Mouse (Mus musculus) hindbrain, postnatal 0 days (tissue): ENCODE results near the gene Ubap1l. TPM values are rescaled to one million over a fixed set of nuclear protein-coding genes. Genes with fewer than 3 reads are reported as not detected.

Source experiments
- ATAC-seq: fragments of 200-750 bp; cut with Nextera tagmentation; 2 replicates; pipeline ENCODE4 v1.8.0; 2017; ENCODE audit warnings: mild to moderate bottlenecking, moderate TSS enrichment, moderate library complexity
- DNase-seq: peaks from one replicate; pipeline ENCODE4 v3.0.0-alpha.2; 2015; ENCODE audit warnings: low spot score
- H3K27ac ChIP-seq: fragments of 300-500 bp; sonication (generic); 2 replicates; pipeline ENCODE4 v1.5.1; 2014; ENCODE audit warnings: mild to moderate bottlenecking
- H3K27me3 ChIP-seq: fragments of 300-500 bp; sonication (generic); 2 replicates; pipeline ENCODE4 v1.6.1; 2014; ENCODE audit warnings: low read length, mixed read lengths; ENCODE audit not compliant: insufficient read depth
- H3K36me3 ChIP-seq: fragments of 300-500 bp; sonication (generic); 2 replicates; pipeline ENCODE4 v1.6.1; 2014; ENCODE audit warnings: low read length, mixed read lengths; ENCODE audit not compliant: insufficient read depth
- H3K4me1 ChIP-seq: fragments of 300-500 bp; sonication (generic); 2 replicates; pipeline ENCODE4 v1.6.1; 2014; ENCODE audit warnings: antibody characterized with exemption, low read length, mixed read lengths; ENCODE audit not compliant: insufficient read depth
- H3K4me2 ChIP-seq: fragments of 300-500 bp; sonication (generic); 2 replicates; pipeline ENCODE4 v1.6.1; 2014; ENCODE audit warnings: low read depth, mild to moderate bottlenecking, low read length, moderate library complexity, mixed read lengths
- H3K4me3 ChIP-seq: fragments of 300-500 bp; sonication (generic); 2 replicates; pipeline ENCODE4 v1.5.1; 2014; ENCODE audit warnings: low read length
- H3K9ac ChIP-seq: fragments of 300-500 bp; sonication (generic); replicated peaks from 2 replicates; pipeline ENCODE4 v1.6.1; 2014; ENCODE audit warnings: mild to moderate bottlenecking, low read length, moderate library complexity, mixed read lengths
- H3K9me3 ChIP-seq: fragments of 300-500 bp; sonication (generic); 2 replicates; pipeline ENCODE4 v1.6.1; 2016; ENCODE audit warnings: low read length, mixed read lengths
- CTCF ChIP-seq: IDR thresholded peaks from 2 replicates; pipeline ENCODE4 v1.5.1; 2016; ENCODE audit warnings: antibody characterized with exemption, control low read depth, low read depth
- WGBS: fragments of 180-500 bp; shearing (Covaris S2); extraction: QIAGEN DNeasy Blood & Tissue Kit; methylation state at CpG from one replicate; pipeline ENCODE4 v1.1.7; 2014; 5-methylcytosine and 5-hydroxymethylcytosine counted together
- polyA plus RNA-seq: library from polyadenylated mRNA; unstranded; fragments of >200 nt; fragmentation: Nextera tagmentation; extraction: Ambion mirVana; gene quantifications from 2 replicates; pipeline ENCODE4 v1.2.1, GENCODE M21; 2015
- total RNA-seq: library from RNA; depleted of rRNA; stranded (reverse); fragments of >200 nt; gene quantifications from 2 replicates; pipeline ENCODE4 v1.2.3, GENCODE M21; 2014; rRNA removed

Ubap1l gene
- total RNA-seq (8.6 and 10.2 TPM in 2 replicates), polyA plus RNA-seq (2.4 and 2.6 TPM in 2 replicates)

DNA sequence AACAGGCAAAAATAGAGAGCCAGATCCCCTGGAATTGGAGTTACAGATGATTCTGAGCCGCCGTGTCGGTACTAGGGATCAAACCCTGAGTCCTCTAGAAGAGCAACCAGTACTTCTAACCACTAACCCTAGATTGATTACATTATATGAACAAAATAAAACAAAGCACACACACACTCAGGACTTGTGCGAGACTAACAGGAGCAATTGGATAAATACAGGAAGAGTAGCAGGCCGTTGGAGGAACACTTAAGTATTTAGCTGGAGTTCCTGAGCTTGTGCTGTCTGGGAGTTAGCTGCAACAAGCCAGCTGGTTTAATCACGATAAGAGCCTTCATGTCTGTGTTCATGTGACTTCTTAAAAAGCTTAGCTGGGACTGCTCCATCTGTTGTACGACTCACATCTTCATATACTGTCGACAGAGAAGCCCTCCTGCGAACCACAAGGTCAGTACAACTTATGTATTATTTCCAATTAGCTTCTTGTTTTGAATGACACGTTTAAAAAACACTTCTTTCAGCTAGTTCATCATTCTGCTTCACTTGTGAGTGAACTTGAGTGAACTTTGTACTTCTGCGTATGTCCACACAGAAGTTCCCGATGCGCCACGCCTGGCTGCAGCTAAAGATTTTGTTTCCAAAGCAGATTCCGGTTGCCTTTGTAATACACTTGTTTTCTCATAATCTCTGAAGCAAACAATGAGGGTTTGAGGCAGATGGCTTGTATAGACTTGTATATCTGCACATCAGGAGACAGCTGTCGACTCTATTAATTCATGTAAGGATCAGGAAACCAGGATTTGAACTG, at the start of gene Ubap1l:
Gene Ubap1l, plus strand, starts transcription at position 401 of the 808 bp plus-strand sequence.
- Histone ChIP-seq H3K4me3 (no peak within 1 kb of the TSS), H3K9ac (no peak within 1 kb of the TSS), H3K4me1 (no peaks in the 10 kb centered on the region), H3K27me3 (no peaks in the 10 kb centered on the region), H3K9me3 (no peaks in the 10 kb centered on the region), H3K27ac (no peak within 1 kb of the TSS), H3K36me3 (peaks cover 49% of the 10 kb centered on the region), H3K4me2 (no peak within 1 kb of the TSS)
- 90% methylated on average over 16 of the region's 16 CpGs for WGBS
- TF ChIP-seq CTCF, result no peak
- DNase-seq, result no peak
- ATAC-seq, result no peak

DNA sequence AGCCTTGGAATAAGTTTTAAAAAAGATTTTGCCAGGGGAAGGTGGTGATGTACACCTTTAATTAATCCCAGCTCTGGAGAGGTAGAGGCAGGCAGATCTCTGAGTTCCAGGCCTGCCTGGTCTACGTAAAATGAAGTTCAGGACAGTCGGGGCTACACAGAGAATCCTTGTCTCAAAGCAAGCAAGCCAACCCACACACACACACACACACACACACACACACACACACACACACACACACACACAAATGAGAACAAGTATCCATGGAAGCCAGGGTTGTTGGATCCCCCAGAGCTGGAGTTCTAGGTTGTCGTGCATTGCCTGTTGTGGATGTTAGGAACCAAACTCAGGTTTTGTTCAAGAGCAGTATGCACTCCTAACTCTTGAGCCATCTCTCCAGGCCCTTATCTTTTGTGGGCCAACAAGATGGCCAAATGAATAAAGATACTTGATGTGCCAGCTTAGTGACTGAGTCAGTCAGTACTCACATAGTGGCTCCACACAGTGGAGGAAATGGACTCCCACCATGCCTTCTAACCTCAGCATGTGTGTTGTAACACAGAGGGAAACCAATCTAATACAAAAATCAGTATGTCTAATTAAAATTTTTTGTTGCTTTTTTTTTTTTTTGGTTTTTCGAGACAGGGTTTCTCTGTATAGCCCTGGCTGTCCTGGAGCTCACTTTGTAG, 48.0 kb upstream of the Ubap1l start:
- Histone ChIP-seq H3K27me3 (no peaks in the 10 kb centered on the region), H3K36me3 (peaks cover 36% of the 10 kb centered on the region), H3K9ac (no peak overlapping the region), H3K27ac (no peak overlapping the region), H3K4me3 (no peak overlapping the region), H3K9me3 (no peaks in the 10 kb centered on the region), H3K4me1 (no peaks in the 10 kb centered on the region), H3K4me2 (no peak overlapping the region)
- DNase-seq (no peak), ATAC-seq (no peak)
- WGBS, result 95% methylated on average over 4 of the region's 4 CpGs
- TF ChIP-seq CTCF, result no peak

DNA sequence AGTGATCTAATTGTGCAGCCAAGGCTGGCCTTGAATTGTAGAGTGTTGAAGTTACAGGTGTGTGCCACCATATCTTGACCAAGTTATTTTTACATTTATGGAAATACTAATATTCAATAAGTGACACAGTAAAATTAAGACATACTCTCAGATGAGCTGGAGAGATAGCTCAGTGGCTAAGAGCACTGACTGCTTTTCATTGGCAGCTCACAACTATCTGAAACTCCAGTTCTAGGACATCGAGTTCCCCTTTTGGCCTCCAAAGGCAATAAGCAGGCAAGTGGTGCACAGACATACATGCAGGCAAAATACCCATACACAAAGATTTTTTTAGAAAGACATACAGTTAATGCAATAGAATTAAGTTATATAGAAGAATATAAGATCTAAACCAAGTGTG, 47.0 kb upstream of the Ubap1l start:
- Histone ChIP-seq H3K36me3 (peaks cover 42% of the 10 kb centered on the region), H3K4me3 (no peak overlapping the region), H3K4me2 (no peak overlapping the region), H3K4me1 (no peaks in the 10 kb centered on the region), H3K27me3 (no peaks in the 10 kb centered on the region), H3K9me3 (no peaks in the 10 kb centered on the region), H3K9ac (no peak overlapping the region), H3K27ac (no peak overlapping the region)
- no peak for DNase-seq
- 93% methylated on average over 1 of the region's 1 CpGs for WGBS
- no peak for ATAC-seq
- TF ChIP-seq CTCF, result no peak

DNA sequence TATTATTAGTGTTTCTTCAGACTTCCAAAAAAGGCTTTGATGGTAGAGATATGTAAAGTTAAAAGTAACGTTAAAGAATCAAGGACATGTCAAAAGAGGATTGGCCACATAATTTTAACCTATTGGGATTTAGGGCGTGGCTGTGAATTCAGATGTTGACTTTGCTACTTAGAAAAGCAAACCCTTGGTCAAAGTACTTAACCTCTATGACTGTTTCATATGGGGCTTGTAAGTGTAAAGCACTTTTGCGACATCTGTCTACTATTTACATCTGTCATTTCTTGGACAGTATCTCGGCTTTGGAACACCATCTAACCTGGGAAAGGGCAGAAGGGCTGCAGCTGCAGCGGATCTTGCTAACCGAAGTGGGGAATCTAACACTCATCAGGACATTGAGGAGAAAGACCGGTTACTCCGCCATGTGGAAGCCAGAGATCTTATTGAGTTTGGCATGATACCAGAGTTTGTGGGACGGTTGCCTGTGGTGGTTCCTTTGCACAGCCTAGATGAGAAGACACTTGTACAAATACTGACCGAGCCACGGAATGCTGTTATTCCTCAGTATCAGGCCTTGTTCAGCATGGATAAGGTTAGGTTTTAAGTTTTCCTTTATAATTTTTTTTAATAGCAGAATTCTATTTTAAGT, 38.5 kb upstream of the Ubap1l start:
- no peak for TF ChIP-seq CTCF
- Histone ChIP-seq H3K4me2 (no peak overlapping the region), H3K36me3 (peaks cover 60% of the 10 kb centered on the region), H3K27ac (no peak overlapping the region), H3K4me1 (no peaks in the 10 kb centered on the region), H3K9ac (no peak overlapping the region), H3K27me3 (no peaks in the 10 kb centered on the region), H3K9me3 (no peaks in the 10 kb centered on the region), H3K4me3 (no peak overlapping the region)
- ATAC-seq (no peak), DNase-seq (no peak)
- 89% methylated on average over 11 of the region's 11 CpGs for WGBS

DNA sequence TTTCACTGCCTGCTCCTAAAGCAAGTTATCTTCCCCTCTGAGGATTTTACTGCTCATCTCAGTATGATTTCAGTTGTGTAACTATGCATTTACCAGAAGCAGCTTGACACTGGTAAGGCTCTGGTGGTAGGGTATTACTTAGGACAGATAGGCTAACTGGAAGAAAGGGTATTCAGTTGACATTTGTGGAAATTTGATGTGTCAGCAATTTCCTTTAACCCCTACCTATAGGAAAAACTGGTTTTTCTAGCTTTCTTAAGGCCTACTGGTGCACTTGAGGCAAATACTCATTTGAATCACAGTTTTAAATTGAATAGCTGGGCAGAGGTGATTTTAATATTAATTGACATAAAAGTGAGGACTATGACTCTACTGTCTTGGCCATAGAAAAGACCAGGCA, 34.9 kb upstream of the Ubap1l start:
- H3K36me3 ChIP-seq, result peaks cover 45% of the 10 kb centered on the region
- H3K4me2 ChIP-seq, result no peak overlapping the region
- TF ChIP-seq CTCF, result no peak
- no peaks in the 10 kb centered on the region for H3K9me3 ChIP-seq
- H3K27me3 ChIP-seq, result no peaks in the 10 kb centered on the region
- ATAC-seq (no peak), DNase-seq (no peak)
- H3K4me1 ChIP-seq, result no peaks in the 10 kb centered on the region
- no peak overlapping the region for H3K27ac ChIP-seq
- H3K4me3 ChIP-seq, result no peak overlapping the region
- H3K9ac ChIP-seq, result no peak overlapping the region

DNA sequence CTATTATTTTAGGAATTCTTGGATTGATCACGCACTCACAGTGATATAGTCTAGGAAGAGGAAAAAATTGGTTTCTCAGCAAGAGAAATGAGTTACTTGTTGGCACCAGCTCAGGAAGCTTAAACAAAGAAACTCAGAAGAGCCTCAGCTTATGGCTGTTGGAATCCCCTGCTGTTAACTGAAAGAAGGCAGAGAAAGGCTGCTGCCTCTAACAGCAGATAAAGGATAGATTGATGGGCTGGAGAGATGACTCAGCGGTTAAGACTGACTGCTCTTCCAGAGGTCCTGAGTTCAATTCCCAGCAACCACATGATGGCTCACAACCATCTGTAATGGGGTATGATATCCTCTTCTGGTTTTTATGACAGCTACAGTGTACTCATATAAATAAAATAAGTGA, 33.5 kb upstream of the Ubap1l start:
- WGBS, result 88% methylated on average over 2 of the region's 2 CpGs
- ATAC-seq, result no peak

More for the DNA sequence above, 33.5 kb upstream of the Ubap1l start:
- H3K4me3 ChIP-seq, result no peak overlapping the region
- no peak for TF ChIP-seq CTCF
- no peaks in the 10 kb centered on the region for H3K27me3 ChIP-seq
- no peaks in the 10 kb centered on the region for H3K9me3 ChIP-seq
- H3K4me2 ChIP-seq, result no peak overlapping the region
- no peak overlapping the region for H3K9ac ChIP-seq
- DNase-seq, result no peak
- H3K36me3 ChIP-seq, result peaks cover 40% of the 10 kb centered on the region
- H3K27ac ChIP-seq, result no peak overlapping the region
- no peaks in the 10 kb centered on the region for H3K4me1 ChIP-seq
